Mouse (Mus musculus): ENCODE measurements at regions not wholly inside any gene's neighbourhood (a gene's known extent, or its start where the extent isn't known, plus 50 kb on each side); places are given as distances from the start of the nearest gene placed in this dataset.

DNA sequence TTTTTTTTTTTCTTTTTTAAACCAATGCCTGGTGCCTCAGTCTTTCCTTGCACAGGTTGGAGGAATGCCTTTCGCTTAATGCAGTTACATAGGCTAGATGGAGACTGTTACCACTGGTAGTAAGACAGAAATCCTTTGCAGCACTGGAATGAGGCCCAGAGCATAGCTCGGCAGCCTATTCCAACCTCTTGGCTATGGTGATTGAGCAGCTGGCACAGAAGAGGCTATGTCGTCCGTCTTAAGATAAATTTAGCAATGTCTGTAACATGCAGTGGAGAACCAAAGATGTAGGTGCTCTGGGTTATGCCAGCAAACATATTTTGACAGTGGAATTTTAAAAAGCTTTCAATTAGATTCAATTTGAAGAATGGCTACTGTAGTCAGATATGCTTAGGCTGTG, 343.2 kb upstream of the Fam98a start:
- DNase-seq (no peak), ATAC-seq (ENCODE audit: low read depth) (no peak)
- H3K4me1 ChIP-seq (replicated peaks): no peaks in the 10 kb centered on the region
- H3K9ac ChIP-seq: no peak overlapping the region
- no peak overlapping the region for H3K27ac ChIP-seq
- H3K9me3 ChIP-seq (replicated peaks): no peaks in the 10 kb centered on the region
- H3K27me3 ChIP-seq: no peaks in the 10 kb centered on the region
- WGBS (ENCODE audit: insufficient replicate concordance): 57% methylated on average over 4 of the region's 4 CpGs
- H3K4me3 ChIP-seq (replicated peaks): no peak overlapping the region
- H3K36me3 ChIP-seq: no peaks in the 10 kb centered on the region
- no peak overlapping the region for H3K4me2 ChIP-seq

DNA sequence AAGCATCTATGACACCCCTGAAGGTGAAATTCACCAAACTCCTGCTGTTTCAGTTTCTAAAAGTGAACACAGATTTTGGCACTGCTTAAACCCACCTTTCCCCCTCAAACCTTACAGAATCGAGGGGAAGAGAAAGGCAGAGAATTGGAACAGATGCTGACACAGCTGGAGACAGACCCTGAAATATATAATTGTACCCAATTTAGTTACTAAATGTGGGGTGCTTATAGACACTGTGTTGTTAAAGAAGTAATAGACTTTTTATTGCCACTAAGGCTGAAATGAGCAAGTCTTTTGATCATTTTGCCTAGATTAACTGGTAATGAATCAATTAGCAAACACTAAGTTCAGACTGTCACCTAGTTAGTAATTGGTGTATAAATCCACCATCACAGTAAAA, 341.8 kb upstream of the Fam98a start:
- Histone ChIP-seq H3K4me1 (replicated peaks) (no peaks in the 10 kb centered on the region), H3K9me3 (replicated peaks) (no peaks in the 10 kb centered on the region), H3K27ac (no peak overlapping the region), H3K9ac (no peak overlapping the region), H3K27me3 (no peaks in the 10 kb centered on the region), H3K4me2 (no peak overlapping the region), H3K36me3 (no peaks in the 10 kb centered on the region), H3K4me3 (replicated peaks) (no peak overlapping the region)
- DNase-seq (no peak), ATAC-seq (ENCODE audit: low read depth) (no peak)
- WGBS (ENCODE audit: insufficient replicate concordance): 14% methylated on average over 1 of the region's 1 CpGs

DNA sequence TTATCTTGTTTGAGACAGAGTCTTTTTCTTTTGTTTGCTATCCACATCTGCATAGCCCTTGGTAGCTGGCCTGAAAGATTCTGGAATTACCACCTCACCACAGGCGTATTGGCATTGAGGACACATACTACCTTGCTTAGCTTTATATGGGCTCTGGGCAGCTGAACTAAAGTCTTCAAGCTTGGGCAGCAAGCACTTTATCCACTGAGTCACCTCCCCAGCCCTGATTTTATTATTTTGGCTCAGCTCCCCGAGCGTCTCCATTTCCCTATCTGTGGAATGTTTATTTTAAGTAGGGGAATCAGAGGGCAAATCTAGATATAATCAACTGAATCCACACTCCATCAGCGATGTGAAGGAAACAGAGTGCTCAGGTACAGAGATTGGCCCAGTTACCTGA, 340.4 kb upstream of the Fam98a start:
- 64% methylated on average over 4 of the region's 4 CpGs for WGBS (ENCODE audit: insufficient replicate concordance)
- H3K9ac ChIP-seq: no peak overlapping the region

DNA sequence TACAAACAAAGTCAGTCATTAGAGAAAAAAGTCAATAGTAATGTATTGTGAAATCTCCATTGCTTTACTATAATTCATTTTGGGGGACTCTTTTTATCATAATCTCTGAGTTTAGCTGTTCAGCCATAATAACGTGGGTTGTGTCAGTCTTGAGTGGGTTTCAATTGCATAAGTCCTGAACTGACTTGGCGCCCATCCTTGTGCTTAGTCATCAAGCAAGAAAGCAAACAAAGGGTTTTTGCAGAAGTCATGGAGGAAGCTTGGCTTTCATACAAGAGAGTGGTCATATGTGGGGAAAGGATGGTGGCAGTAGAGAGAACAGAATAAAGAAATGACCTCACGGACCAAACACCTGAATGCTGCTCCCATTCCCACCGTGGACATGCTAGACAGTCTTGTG, 339.8 kb upstream of the Fam98a start:
- WGBS (ENCODE audit: insufficient replicate concordance): 59% methylated on average over 4 of the region's 4 CpGs
- DNase-seq: no peak
- no peak overlapping the region for H3K4me3 ChIP-seq (replicated peaks)

More for the DNA sequence above, 340.4 kb upstream of the Fam98a start:
- no peaks in the 10 kb centered on the region for H3K4me1 ChIP-seq (replicated peaks)
- ATAC-seq (ENCODE audit: low read depth): no peak
- no peak overlapping the region for H3K4me3 ChIP-seq (replicated peaks)
- H3K9me3 ChIP-seq (replicated peaks): no peaks in the 10 kb centered on the region
- no peaks in the 10 kb centered on the region for H3K36me3 ChIP-seq
- no peak overlapping the region for H3K4me2 ChIP-seq
- no peak for DNase-seq
- H3K27me3 ChIP-seq: no peaks in the 10 kb centered on the region
- no peak overlapping the region for H3K27ac ChIP-seq

DNA sequence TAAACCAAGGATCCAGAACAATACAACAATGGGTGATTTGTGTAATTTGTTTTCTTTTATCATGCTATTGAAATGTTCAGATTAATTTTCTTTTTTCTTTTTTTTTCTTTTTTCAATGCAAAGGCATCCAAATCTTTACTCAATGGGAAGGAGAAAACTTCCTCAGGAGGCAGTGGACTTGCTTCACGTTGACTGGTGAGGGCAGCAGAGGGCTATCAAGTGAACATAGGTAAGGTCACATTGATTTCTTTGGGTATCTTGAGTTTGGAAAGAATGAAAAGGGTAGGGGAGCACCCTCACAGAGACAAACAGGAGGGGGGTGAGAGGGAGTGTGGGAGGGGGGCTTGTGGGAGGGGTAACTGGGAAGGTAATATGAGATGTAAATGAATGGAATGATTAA, 326.1 kb upstream of the Fam98a start:
- ATAC-seq (ENCODE audit: low read depth) (no peak), DNase-seq (no peak)
- no peaks in the 10 kb centered on the region for H3K9me3 ChIP-seq (replicated peaks)
- H3K36me3 ChIP-seq: no peaks in the 10 kb centered on the region
- 23% methylated on average over 1 of the region's 1 CpGs for WGBS (ENCODE audit: insufficient replicate concordance)
- H3K4me1 ChIP-seq (replicated peaks): no peaks in the 10 kb centered on the region
- H3K27ac ChIP-seq: no peak overlapping the region
- no peak overlapping the region for H3K4me2 ChIP-seq
- no peaks in the 10 kb centered on the region for H3K27me3 ChIP-seq
- H3K9ac ChIP-seq: no peak overlapping the region
- H3K4me3 ChIP-seq (replicated peaks): no peak overlapping the region

More for the DNA sequence above, 339.8 kb upstream of the Fam98a start:
- Histone ChIP-seq H3K27me3 (no peaks in the 10 kb centered on the region), H3K9me3 (replicated peaks) (no peaks in the 10 kb centered on the region), H3K4me2 (no peak overlapping the region), H3K9ac (no peak overlapping the region), H3K36me3 (no peaks in the 10 kb centered on the region), H3K27ac (no peak overlapping the region), H3K4me1 (replicated peaks) (no peaks in the 10 kb centered on the region)
- ATAC-seq (ENCODE audit: low read depth): no peak

DNA sequence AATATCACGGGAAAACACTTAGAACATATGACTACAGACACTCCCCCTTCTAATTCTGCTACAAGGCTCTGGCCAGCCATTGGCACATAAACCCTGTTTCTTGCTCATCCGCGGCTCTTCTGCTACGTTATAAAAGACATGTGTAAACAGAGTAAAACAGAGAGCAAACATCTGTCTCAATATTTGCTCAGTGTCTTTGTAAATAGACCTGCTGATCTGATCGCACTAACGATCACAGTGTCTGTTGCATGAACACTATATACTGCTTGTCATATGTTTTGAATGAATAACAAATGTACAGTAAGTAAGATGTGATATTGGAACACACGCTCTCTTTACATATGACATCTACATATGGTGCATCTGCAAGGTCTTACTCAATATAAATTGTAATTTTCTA, 325.1 kb upstream of the Fam98a start:
- Histone ChIP-seq H3K4me2 (no peak overlapping the region), H3K9ac (no peak overlapping the region), H3K9me3 (replicated peaks) (no peaks in the 10 kb centered on the region), H3K27me3 (no peaks in the 10 kb centered on the region), H3K36me3 (no peaks in the 10 kb centered on the region), H3K4me1 (replicated peaks) (no peaks in the 10 kb centered on the region), H3K27ac (no peak overlapping the region), H3K4me3 (replicated peaks) (no peak overlapping the region)
- WGBS (ENCODE audit: insufficient replicate concordance): 57% methylated on average over 7 of the region's 7 CpGs
- ATAC-seq (ENCODE audit: low read depth) (no peak), DNase-seq (no peak)

DNA sequence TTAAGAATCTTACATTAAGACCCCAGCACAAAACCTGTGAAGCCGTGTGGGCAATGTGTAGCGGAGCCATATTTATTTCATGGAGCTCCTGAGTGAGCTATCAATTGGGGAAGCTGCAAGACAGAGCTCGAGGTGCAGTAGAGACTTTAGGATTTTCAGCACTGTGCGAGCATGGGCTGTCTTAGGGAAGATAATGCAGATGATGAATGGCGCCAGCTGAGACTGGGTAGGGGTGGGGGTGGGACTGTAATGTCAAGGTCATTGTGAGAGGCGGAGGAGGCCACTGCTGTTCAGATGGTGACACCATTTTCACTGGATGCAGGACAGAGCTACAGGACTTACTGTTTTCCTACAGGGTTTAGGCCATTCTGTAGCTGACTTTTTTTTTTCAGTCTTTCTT, 322.8 kb upstream of the Fam98a start:
- H3K27ac ChIP-seq: no peak overlapping the region
- H3K9ac ChIP-seq: no peak overlapping the region
- no peaks in the 10 kb centered on the region for H3K9me3 ChIP-seq (replicated peaks)
- no peak overlapping the region for H3K4me3 ChIP-seq (replicated peaks)
- H3K4me1 ChIP-seq (replicated peaks): no peaks in the 10 kb centered on the region
- no peaks in the 10 kb centered on the region for H3K36me3 ChIP-seq
- no peak overlapping the region for H3K4me2 ChIP-seq
- no peaks in the 10 kb centered on the region for H3K27me3 ChIP-seq
- ATAC-seq (ENCODE audit: low read depth): no peak
- DNase-seq: no peak
- WGBS (ENCODE audit: insufficient replicate concordance): 50% methylated on average over 6 of the region's 6 CpGs

DNA sequence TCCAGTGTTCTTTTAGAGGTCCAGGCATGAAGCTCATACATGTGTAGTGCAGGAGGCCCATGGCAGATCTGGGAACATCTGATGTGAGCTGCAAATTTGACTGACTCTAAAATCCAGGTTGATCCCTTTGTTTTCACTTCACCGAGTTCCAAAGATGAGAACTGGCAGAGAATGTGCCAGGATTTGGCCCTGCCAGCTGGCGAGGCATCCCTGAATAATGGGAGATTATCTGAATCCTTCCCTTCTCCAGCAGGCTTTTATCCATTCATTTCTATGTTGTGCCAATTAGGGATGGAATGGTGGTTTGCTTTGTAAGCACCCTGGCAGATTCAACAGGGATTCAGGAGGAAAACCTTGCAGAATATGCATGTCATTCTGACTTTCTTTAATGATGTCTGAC, 318.7 kb upstream of the Fam98a start:
- Histone ChIP-seq H3K36me3 (no peaks in the 10 kb centered on the region), H3K27ac (no peak overlapping the region), H3K9ac (no peak overlapping the region), H3K4me3 (replicated peaks) (no peak overlapping the region), H3K4me1 (replicated peaks) (no peaks in the 10 kb centered on the region), H3K27me3 (no peaks in the 10 kb centered on the region), H3K9me3 (replicated peaks) (no peaks in the 10 kb centered on the region), H3K4me2 (no peak overlapping the region)
- 43% methylated on average over 2 of the region's 2 CpGs for WGBS (ENCODE audit: insufficient replicate concordance)
- no peak for DNase-seq
- no peak for ATAC-seq (ENCODE audit: low read depth)

DNA sequence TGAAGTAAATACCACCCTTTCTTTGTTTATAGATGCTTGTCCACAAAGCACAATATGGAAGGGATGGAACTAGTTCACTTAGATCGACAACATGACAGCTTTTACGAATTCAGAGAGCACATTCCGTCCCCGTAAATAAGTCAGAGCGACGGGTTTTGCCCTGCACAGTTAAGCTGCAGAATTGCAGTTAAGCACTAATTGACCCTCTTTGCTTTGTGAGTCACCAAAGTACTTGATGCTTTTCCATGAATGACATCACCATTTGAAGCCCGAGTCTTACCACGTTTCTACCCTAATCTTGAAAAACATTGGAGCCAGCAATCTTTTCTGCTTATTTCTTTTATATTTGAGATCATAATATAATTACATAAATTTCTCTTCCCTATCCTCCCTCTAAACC, 305.3 kb upstream of the Fam98a start:
- Histone ChIP-seq H3K27me3 (no peaks in the 10 kb centered on the region), H3K4me2 (no peak overlapping the region), H3K9ac (no peak overlapping the region), H3K9me3 (replicated peaks) (no peaks in the 10 kb centered on the region), H3K36me3 (no peaks in the 10 kb centered on the region), H3K4me3 (replicated peaks) (no peak overlapping the region), H3K4me1 (replicated peaks) (no peaks in the 10 kb centered on the region), H3K27ac (no peak overlapping the region)
- 75% methylated on average over 8 of the region's 8 CpGs for WGBS (ENCODE audit: insufficient replicate concordance)
- DNase-seq (no peak), ATAC-seq (ENCODE audit: low read depth) (no peak)

DNA sequence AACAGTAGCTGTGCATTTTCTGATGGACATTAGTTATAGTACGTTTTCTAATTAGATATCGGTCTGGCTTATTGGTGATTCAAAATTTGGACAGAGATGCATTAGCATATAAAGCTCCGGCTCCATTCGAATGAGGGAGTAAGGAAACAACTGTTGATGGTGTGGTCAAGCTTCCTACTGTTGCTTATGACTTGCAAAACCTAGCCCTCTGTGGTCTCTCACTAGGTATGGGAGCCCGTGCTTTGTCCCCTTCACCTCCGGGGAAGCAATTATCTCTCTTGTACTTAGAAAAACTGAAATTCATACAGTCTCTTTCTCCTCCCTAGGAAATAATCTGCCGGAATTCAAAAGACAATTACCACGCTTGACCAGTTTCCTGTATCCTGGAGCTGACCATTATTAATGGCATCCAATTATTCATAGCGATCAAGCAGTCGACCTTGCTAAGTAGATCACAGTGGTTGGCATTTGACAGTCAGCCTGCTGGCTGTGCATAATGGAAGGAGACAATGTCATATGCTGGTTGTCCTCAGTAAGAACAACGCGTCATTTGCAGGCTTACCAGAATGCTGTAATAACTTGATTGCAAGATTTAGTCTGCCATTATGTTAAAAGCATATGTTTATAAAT, 264.4 kb upstream of the Fam98a start:
- Histone ChIP-seq H3K36me3 (no peaks in the 10 kb centered on the region), H3K4me2 (no peak overlapping the region), H3K9ac (no peak overlapping the region), H3K9me3 (replicated peaks) (no peaks in the 10 kb centered on the region), H3K27me3 (no peaks in the 10 kb centered on the region), H3K27ac (no peak overlapping the region), H3K4me3 (replicated peaks) (no peak overlapping the region), H3K4me1 (replicated peaks) (peaks cover 32% of the 10 kb centered on the region)
- 74% methylated on average over 12 of the region's 12 CpGs for WGBS (ENCODE audit: insufficient replicate concordance)
- DNase-seq: no peak
- no peak for ATAC-seq (ENCODE audit: low read depth)

DNA sequence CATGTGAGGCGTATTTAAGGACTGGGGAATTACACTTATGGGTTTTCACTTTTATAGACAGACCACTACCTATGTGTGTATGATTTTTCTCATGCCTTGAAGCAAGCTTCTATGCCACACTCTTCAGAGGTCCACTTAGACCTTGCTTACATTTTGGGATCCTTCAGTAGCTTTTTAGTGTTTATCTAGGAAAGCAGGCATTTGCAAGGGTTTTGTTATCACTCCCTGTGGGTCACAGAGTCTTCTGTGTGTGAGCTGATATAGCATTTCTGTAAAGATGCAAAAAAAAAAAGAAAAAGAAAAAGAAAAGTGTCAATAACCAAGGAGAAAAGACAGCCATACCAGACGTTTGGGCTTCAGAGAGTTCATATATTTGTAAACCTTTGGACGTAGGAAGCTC, 260.4 kb upstream of the Fam98a start:
- Histone ChIP-seq H3K36me3 (no peaks in the 10 kb centered on the region), H3K27ac (peak overlapping the region; percentile 89), H3K4me3 (replicated peaks) (no peak overlapping the region), H3K27me3 (no peaks in the 10 kb centered on the region), H3K9me3 (replicated peaks) (no peaks in the 10 kb centered on the region), H3K9ac (no peak overlapping the region), H3K4me1 (replicated peaks) (peaks cover 65% of the 10 kb centered on the region), H3K4me2 (peak overlapping the region; percentile 19)
- ATAC-seq (ENCODE audit: low read depth) (peak; percentile 85), DNase-seq (no peak)
- 21% methylated on average over 3 of the region's 3 CpGs for WGBS (ENCODE audit: insufficient replicate concordance)

DNA sequence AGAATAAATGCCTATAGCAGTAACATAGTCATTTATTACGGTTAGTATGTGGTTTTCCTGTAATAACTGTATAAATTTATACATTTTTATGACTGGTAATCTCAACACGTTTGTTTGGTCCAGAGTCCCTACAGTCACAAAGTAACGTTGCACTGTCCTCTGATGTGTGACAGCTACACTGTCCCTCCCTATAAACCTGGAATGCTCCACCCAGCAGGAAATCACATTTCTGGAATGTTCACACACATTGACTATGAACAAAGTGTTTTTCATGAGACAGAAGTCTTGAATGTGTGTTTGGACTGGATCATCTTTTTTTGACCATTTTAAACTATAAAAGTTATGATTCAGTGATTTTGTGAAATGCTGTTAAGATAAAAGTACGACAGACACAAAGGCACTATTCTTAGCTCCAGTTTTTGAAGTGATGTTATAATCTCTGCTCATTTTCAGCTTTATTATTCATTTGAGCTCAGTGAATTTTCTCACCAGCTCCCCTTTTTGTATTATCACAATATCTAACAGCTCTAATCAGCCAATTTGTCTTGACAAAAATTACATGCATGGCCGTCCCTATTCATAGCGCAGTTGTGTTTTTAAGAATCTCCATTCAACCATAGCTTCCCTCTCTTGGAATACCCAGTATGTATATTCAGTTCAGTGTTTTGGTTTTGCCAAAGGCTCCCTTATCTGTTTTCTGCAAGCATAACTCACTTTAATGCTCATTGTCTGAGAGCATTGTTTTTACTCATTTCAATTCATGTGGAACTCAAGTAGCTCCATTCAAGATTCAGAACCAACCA, 257.0 kb upstream of the Fam98a start:
- DNase-seq: no peak

More for the DNA sequence above, 257.0 kb upstream of the Fam98a start:
- no peak overlapping the region for H3K4me3 ChIP-seq (replicated peaks)
- H3K27ac ChIP-seq: peak overlapping the region; percentile 78
- WGBS (ENCODE audit: insufficient replicate concordance): 60% methylated on average over 6 of the region's 6 CpGs
- H3K9me3 ChIP-seq (replicated peaks): no peaks in the 10 kb centered on the region
- H3K4me1 ChIP-seq (replicated peaks): peaks cover 63% of the 10 kb centered on the region
- no peak overlapping the region; the same call in 1 of the 2 replicates for H3K4me2 ChIP-seq
- no peak overlapping the region for H3K9ac ChIP-seq
- no peaks in the 10 kb centered on the region for H3K36me3 ChIP-seq
- peak; percentile 51; the same call in 1 of the 2 replicates for ATAC-seq (ENCODE audit: low read depth)
- no peaks in the 10 kb centered on the region for H3K27me3 ChIP-seq
